ENCODE assay signal across 26 mouse cellular contexts in the genomic region with DNA sequence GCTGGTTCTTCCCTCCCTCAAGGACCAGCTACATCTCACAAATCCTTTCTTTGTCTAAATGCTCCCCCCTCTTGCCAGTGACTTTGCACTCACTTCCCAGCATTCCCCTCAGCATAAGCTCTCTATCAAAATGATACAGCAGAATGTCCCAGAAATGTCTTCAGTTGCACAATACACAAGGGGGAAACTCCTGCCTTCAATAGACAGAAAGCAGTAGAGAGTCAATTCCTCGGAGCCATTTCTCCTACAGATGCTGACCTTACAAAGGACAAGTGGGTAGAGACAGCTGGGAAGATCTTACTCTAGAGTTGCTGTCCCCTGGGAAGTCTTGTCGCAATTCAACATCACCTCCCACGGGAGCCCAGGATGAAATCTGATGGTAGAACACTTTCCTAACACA. TPM values are rescaled to one million over a fixed set of nuclear protein-coding genes. Genes with fewer than 3 reads are reported as not detected.
A peak's percentile ranks its signal among the peaks of the same experiment; 100 is the strongest.
DNase-seq lines count a peak whose midpoint lies in the region; ATAC-seq and TF ChIP-seq lines count a peak whose summit lies in the region.
"Had no signal": no experiment of that assay in that cellular context is flagged by ENCODE, and none has a peak within 500 bp of the region (broad histone marks: within the 10 kb centered on the region; RNA-seq: fewer than 3 reads in every experiment).

No protein-coding gene starts in this region.

- no peak overlapping the region for H3K4me3 ChIP-seq in heart, embryonic 11.5 days (ENCODE audit: low read depth, low read length)
- no peak overlapping the region for H3K4me3 ChIP-seq in C2C12 (ENCODE audit: insufficient read depth, poor library complexity, severe bottlenecking)
- no peak overlapping the region for H3K4me3 ChIP-seq in embryonic fibroblast, embryonic 13.5 days (ENCODE audit: insufficient read depth, low read length)
- H3K4me3 ChIP-seq: embryonic facial prominence, embryonic 15.5 days; layer of hippocampus, adult 2 months; liver, embryonic 12.5 days; midbrain, embryonic 13.5 days; stomach, embryonic 15.5 days had no signal

- no peak for TF ChIP-seq CTCF in C2C12 (IDR thresholded peaks at IDR 0.05; ENCODE audit: control insufficient read depth, insufficient read depth, insufficient read length)
- no peak for TF ChIP-seq CTCF in embryonic fibroblast, embryonic 13.5 days (IDR thresholded peaks at IDR 0.05; ENCODE audit: borderline replicate concordance, insufficient read depth, low read length)

- no peak overlapping the region for H3ac ChIP-seq in C2C12 (ENCODE audit: control insufficient read depth, insufficient read length, low read depth)

- ATAC-seq in heart, embryonic 11.5 days (replicated peaks; ENCODE audit: insufficient number of reproducible peaks, low FRiP score, low TSS enrichment), result no peak
- ATAC-seq: forebrain, embryonic 14.5 days; intestine, postnatal 0 days; liver, embryonic 12.5 days; liver, postnatal 0 days; midbrain, embryonic 13.5 days; Patski had no signal

- no peak for TF ChIP-seq POLR2A in embryonic fibroblast, embryonic 13.5 days (IDR thresholded peaks at IDR 0.05; ENCODE audit: low read depth, low read length)

- H3K27ac ChIP-seq in heart, embryonic 11.5 days (ENCODE audit: low read depth, low read length), result no peak overlapping the region
- peak overlapping the region; percentile 91 for H3K27ac ChIP-seq in embryonic fibroblast, embryonic 13.5 days (ENCODE audit: insufficient read depth, low read length)
- H3K27ac ChIP-seq: embryonic facial prominence, embryonic 15.5 days; hindbrain, embryonic 14.5 days; layer of hippocampus, adult 2 months; liver, embryonic 12.5 days; macrophage; midbrain, embryonic 13.5 days; stomach, embryonic 15.5 days had no signal

- no peak overlapping the region for H3K4me2 ChIP-seq in heart, embryonic 11.5 days
- H3K4me2 ChIP-seq: embryonic facial prominence, embryonic 15.5 days; hindbrain, embryonic 14.5 days; liver, embryonic 12.5 days; midbrain, embryonic 13.5 days; stomach, embryonic 15.5 days had no signal

- no peaks in the 10 kb centered on the region for H3K9me3 ChIP-seq in heart, embryonic 11.5 days (replicated peaks; ENCODE audit: control insufficient read depth, low read length)
- H3K9me3 ChIP-seq: embryonic facial prominence, embryonic 15.5 days; G1E; liver, embryonic 12.5 days; midbrain, embryonic 13.5 days; stomach, embryonic 15.5 days had no signal

- no peak overlapping the region for H3K9ac ChIP-seq in heart, embryonic 11.5 days (ENCODE audit: low read depth, low read length)
- H3K9ac ChIP-seq: embryonic facial prominence, embryonic 15.5 days; hindbrain, embryonic 14.5 days; liver, embryonic 12.5 days; liver, postnatal 0 days; midbrain, embryonic 13.5 days; stomach, embryonic 15.5 days had no signal

- H3K36me3 ChIP-seq in heart, embryonic 11.5 days (ENCODE audit: control insufficient read depth, insufficient read depth, low read length), result no peaks in the 10 kb centered on the region
- no peaks in the 10 kb centered on the region for H3K36me3 ChIP-seq in C2C12 (ENCODE audit: control insufficient read depth, insufficient read depth)
- H3K36me3 ChIP-seq: embryonic facial prominence, embryonic 15.5 days; G1E; liver, embryonic 12.5 days; midbrain, embryonic 13.5 days; stomach, embryonic 15.5 days had no signal

- 73% methylated on average over 3 of the region's 3 CpGs for WGBS in heart, embryonic 11.5 days (ENCODE audit: insufficient replicate concordance)

- peak; percentile 95 for DNase-seq in heart, adult 11 months
- DNase-seq in 3T3-L1 (ENCODE audit: low read depth, low spot score), result peak; percentile 49
- no peak for DNase-seq in layer of hippocampus, postnatal 36 days
- DNase-seq in kidney, adult 8-10 months, result no peak
- DNase-seq: adrenal gland, postnatal 36 days; cerebellum, adult 2 months; kidney, postnatal 36 days; left cerebral cortex, postnatal 4 days; liver, postnatal 0 days; lung, postnatal 10 days had no signal

- no peaks in the 10 kb centered on the region for H3K79me2 ChIP-seq in C2C12 (ENCODE audit: control insufficient read depth, insufficient read depth)

- H3K4me1 ChIP-seq in heart, embryonic 11.5 days (ENCODE audit: control insufficient read depth, insufficient read depth, low read length), result peaks cover 3% of the 10 kb centered on the region; the same call in 1 of the 2 replicates
- H3K4me1 ChIP-seq in embryonic fibroblast, embryonic 13.5 days (ENCODE audit: control insufficient read depth, insufficient read depth, low read length), result peaks cover 19% of the 10 kb centered on the region
- H3K4me1 ChIP-seq: liver, embryonic 12.5 days had no signal

- no peaks in the 10 kb centered on the region for H3K79me3 ChIP-seq in C2C12 (ENCODE audit: low read depth)

- H3K27me3 ChIP-seq in heart, embryonic 11.5 days (ENCODE audit: control insufficient read depth, insufficient read depth, low read length), result no peaks in the 10 kb centered on the region
- no peaks in the 10 kb centered on the region for H3K27me3 ChIP-seq in C2C12 (ENCODE audit: control insufficient read depth, insufficient read depth, insufficient read length)
- H3K27me3 ChIP-seq: liver, embryonic 12.5 days; midbrain, embryonic 13.5 days; Patski; stomach, embryonic 15.5 days had no signal

TF ChIP-seq in C2C12, 6 proteins besides CTCF, POLR2A, EP300 and RAD21:
- TF ChIP-seq USF1 (IDR thresholded peaks at IDR 0.05; ENCODE audit: low read depth) (no peak), CEBPB (IDR thresholded peaks at IDR 0.05; ENCODE audit: low read depth) (peak; percentile 35)
TF ChIP-seq in C2C12: peak in this region for 1.

RNA-seq across cellular contexts. Expression of gene Cyp1b1, which starts 22.7 kb away (rescaled TPM):
- 2.1 TPM in 2 replicates for polyA plus RNA-seq in heart, embryonic 11.5 days (2014; fragmentation: Nextera tagmentation; extraction: Ambion mirVana)
- polyA plus RNA-seq in C2C12 (2012; fragmentation: generic; extraction: Trizol), result 8.8 TPM
- 527 and 533 TPM in 2 replicates for polyA plus RNA-seq in embryonic fibroblast, embryonic 13.5 days (2011; ENCODE audit: insufficient read length, low read depth, missing spikeins)
- 1 to 10 TPM; 2.5 to 3.8 TPM for total RNA-seq in layer of hippocampus, postnatal 36 days (2021)
- total RNA-seq: hematopoietic stem cell, adult 5-6 weeks; megakaryocyte-erythroid progenitor cell, adult 5-6 weeks had no signal
- polyA plus RNA-seq: G1E had no signal

Comparison
In these comparisons a context has a peak if more than half of its experiments do, and no peak if none do; other contexts are left out.
1. DNase-seq: peak in heart, adult 11 months (single experiment) and 3T3-L1 (single experiment); none in layer of hippocampus, postnatal 36 days (0 of 2) and kidney, adult 8-10 months (0 of 2).
2. RNA of gene Cyp1b1, which starts 22.7 kb away (polyA plus RNA-seq): 527 to 533 TPM in embryonic fibroblast, embryonic 13.5 days; 8.8 TPM in C2C12 (single experiment) and 2.1 TPM in heart, embryonic 11.5 days; every median in the first group is over 10 times any median in the second.